Mouse (Mus musculus): ENCODE data around the gene Agbl2.
"Not testable (repeated sequence)": the region's sequence is repeated elsewhere in the genome, so short reads cannot be mapped to it uniquely, and the experiment has no call there.

Gene Agbl2

DNA sequence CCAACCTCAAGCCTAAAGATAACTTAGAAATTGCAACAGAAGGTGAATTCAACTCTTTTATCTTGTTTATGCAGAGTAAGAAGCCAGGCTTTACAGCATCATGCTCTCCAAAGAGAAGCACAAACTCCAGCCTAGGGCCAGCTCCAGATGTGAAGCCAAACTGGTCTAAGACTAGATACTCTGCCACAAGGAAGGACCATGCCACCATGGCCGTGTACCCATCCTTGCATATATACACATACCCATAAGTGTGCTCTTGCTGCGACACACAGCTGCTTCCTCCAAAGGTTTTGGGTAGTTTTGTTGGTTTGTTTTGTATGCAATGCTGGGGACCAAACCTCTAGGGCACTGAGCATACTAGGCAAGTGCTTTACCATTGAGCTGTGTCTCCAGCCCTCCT lies 32.7 kb downstream of the Agbl2 start:
- CTCF ChIA-PET, result no interaction called here

GRCm38 (mm10) chr2:90816144-90816543 lies 33.6 kb downstream of the Agbl2 start:
- CTCF ChIA-PET, result no interaction called here

DNA sequence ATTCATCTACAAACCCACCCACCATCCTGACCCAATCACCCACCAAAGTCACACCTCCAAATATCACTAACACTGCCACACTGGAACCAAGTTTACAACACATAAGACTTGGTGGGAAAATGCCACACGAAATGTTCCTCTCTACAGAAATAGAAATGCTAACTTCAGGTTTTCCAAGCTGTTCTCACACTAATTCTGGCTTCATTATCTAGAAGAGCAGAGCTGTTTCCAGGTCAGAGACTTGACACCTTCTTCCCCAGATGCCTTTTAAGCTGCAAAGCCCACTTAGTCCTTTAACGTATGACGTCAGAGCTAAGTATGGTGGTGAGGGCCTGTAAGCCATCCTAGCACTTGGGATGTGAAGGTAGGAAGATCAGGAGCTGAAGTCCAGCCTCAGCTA lies 36.2 kb downstream of the Agbl2 start:
- CTCF ChIA-PET, result interaction anchor here (0.9 kb wide), 1 partner anchor 12 kb away, joined by 5 read pairs; no protein-coding TSS in a partner anchor

- CTCF ChIA-PET, result interaction anchor here (0.7 kb wide), 1 partner anchor 508 kb away, joined by 4 read pairs; no protein-coding TSS in a partner anchor
Observed at GRCm38 (mm10) chr2:90820894-90821293, 38.4 kb downstream of the Agbl2 start.

DNA sequence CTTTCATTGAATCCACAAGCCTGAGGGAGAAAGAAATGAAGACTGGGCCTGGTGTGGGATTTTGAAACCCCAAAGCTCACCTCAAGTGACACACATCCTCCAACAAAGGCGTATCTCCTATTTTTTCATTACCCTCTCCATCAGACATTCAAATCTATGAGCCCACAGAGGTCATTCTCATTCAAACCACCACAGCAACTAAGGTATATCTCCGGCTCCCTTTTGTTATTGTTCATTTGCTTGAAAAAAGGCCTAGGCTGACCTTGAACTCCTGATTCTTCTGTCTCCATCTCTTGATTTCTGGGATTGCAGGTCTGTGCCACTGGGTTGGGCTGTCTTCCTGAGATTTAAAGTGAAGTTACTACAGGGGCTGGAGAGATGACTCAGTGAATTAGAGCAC lies 40.5 kb downstream of the Agbl2 start:
- CTCF ChIA-PET, result interaction anchor here (0.7 kb wide), 1 partner anchor 63 kb away, joined by 3 read pairs; the partner anchor contains the start of gene C1qtnf4

- CTCF ChIA-PET, result no interaction called here
Observed at GRCm38 (mm10) chr2:90823781-90824180, 41.3 kb downstream of the Agbl2 start.

GRCm38 (mm10) chr2:90824528-90824927 lies 42.0 kb downstream of the Agbl2 start:
- CTCF ChIA-PET, result not testable (repeated sequence)

DNA sequence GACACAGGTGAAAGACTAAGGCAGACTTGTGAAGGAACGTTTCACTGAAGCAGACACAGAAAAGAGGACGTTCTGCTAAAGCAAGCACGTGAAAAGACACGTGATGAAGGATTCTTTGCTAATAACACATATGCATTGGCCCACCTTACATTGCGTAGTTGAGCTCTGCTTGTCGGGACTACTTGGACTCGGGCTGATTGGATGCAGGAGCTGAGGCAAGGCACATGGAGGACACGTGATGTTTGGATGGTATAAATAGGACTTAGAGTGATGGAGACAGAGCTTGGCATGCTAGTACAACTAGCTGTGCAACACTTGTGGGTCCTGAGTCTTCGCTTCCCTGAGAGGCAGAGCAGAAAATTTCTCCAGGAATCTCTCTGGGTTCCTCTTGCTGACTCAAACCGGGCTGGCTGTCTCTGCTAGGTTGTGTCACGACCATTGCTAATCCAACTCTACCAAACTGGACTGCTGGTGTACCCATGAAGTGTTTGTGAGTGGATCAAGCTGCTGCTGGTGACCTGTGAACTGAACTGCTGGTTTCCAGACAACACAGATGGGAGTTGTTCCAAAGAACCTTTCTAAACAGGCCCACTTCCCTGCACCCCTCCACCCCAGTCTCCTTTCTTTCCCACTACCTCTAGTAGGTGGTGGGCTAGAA lies 43.1 kb downstream of the Agbl2 start:
- CTCF ChIA-PET, result no interaction called here

DNA sequence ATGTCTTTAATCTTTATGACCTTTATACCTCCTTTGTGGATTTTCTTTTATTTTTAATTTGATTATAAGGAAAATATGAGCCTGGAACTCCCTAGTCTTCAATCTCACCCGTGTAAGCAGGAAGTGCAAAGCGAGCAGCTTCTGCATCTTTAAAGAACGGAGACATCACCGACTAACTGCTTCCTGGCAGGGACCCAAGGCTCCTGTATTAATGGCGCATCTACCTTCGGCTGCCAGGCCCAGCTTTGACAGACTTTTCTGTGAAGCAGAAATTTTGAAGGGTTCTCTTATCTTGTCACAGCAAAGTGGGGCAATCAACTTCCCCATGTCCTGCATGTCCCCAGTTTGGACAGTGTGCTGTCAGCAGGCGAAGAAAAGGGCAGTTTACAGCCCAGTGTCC lies 46.2 kb downstream of the Agbl2 start:
- CTCF ChIA-PET, result no interaction called here

- CTCF ChIA-PET, result no interaction called here
Observed at GRCm38 (mm10) chr2:90833502-90833901, 51.0 kb downstream of the Agbl2 start.

- CTCF ChIA-PET, result no interaction called here
Observed at GRCm38 (mm10) chr2:90838621-90839020, 56.1 kb downstream of the Agbl2 start.

DNA sequence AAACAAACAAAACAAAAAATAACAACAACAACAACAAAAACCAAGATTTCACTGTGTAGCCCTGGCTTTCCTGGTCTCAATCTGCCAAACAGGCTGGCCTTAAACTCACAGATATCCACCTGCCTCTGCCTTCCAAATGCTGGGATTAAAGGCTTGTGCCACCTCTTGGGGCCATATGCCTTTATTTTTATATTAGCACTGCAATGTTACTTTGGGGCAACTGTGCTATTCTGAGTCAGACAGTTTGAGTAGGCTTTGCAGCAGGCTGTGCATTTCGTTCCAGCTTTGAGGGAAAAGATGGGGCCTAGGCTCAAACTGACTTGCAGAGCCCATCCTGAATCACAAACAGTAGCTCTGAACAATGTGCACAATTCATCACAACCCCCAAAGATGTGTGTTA lies 61.1 kb downstream of the Agbl2 start:
- CTCF ChIA-PET, result no interaction called here

GRCm38 (mm10) chr2:90844262-90844661 lies 61.7 kb downstream of the Agbl2 start:
- CTCF ChIA-PET, result no interaction called here

DNA sequence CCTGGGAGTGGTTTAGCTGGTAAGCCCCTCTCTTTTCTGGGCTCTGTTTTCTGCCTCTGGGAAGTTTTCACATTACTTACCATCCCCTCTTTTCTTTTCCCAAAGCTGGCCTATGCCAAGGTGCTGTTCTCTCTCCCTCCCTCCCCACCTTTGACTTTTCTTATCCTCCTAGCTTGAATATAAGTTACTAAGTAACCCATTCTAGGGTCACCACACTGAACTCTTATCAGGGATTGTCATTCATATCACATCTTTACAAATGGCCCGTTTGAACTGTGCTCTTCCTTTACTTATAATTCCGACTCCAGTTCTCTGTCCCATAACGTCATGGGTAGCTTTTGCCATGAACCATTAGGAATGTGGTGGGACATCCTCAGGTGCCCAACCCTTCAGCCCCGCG lies 62.7 kb downstream of the Agbl2 start:
- CTCF ChIA-PET, result no interaction called here

- CTCF ChIA-PET, result no interaction called here
Observed at GRCm38 (mm10) chr2:90846171-90846570, 63.6 kb downstream of the Agbl2 start.

DNA sequence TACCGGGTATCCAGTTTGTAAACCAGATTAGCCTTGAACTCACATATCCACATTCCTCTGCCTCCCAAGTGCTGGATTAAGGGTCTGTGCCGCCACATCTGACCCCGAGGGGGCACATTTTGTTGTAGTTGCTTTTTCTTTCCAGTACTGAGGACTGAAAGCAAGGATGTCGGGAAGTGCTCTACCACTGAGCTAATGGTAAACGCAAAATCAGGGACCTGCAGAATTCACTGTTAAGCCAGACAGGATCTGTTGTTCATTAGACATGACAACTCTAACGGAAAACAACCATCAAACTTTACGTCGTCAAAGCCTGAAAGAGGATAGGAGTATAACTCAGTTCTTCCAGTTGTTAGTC lies 64.0 kb downstream of the Agbl2 start:
- CTCF ChIA-PET, result no interaction called here

DNA sequence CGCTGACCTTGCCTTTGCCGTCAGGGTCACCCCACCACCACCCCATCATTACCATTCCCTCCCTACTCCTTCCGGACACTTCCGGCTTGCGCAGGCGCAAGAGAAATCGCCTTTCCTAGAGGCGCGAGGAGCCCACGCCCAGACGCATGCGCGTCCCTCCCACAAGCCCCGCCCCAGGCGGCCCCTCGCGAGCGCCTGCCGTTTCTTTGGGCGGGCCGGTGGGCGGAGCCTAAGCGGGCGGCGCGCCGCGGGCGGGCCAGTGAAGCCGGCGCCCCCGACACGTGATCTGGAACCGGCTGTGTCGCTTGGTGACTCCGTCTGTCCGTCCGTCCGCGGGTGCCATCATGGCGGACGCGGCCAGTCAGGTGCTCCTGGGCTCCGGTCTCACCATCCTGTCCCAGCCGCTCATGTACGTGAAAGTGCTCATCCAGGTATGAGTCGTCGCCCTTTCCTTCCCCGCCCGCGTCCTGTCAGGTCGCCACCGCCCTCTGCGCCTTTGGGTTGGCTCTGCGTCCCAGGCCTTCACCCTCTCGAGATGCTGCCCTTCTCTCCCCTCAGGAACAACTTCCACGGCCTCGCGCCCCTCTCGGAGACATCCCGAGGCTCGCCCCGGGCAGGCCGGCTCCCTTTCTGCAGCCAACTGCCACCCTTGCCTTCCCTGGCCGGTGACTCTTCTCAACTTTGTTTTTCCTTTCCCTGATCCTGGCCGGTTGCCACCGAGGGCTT lies 64.6 kb downstream of the Agbl2 start, which contains the start of gene Mtch2:
Gene Mtch2, plus strand, starts transcription at position 201 of the 726 bp plus-strand sequence.
- CTCF ChIA-PET, result no interaction called here

DNA sequence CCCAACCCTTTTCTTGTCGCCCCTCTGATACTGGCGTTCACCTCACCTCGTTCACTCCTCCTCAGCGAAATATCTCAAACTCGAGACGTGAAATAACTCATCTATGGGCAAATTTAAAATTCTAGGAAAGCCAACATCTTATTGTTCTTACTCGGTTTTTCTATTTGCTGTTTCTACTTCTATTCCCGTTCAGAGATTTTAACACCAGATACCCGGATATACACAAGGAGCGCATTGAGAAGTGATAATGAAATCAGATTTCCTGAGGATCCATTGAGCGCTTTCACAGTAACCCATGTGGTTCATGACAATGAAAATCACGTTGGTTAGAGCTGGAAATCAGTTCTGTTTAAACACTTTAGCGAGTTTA lies 65.1 kb downstream of the Agbl2 start:
- CTCF ChIA-PET, result no interaction called here

GRCm38 (mm10) chr2:90848331-90848730 lies 65.8 kb downstream of the Agbl2 start:
- CTCF ChIA-PET, result no interaction called here

- CTCF ChIA-PET, result no interaction called here
Observed at GRCm38 (mm10) chr2:90850401-90850800, 67.9 kb downstream of the Agbl2 start.

- CTCF ChIA-PET, result no interaction called here
Observed at GRCm38 (mm10) chr2:90861486-90861885, 79.0 kb downstream of the Agbl2 start.

DNA sequence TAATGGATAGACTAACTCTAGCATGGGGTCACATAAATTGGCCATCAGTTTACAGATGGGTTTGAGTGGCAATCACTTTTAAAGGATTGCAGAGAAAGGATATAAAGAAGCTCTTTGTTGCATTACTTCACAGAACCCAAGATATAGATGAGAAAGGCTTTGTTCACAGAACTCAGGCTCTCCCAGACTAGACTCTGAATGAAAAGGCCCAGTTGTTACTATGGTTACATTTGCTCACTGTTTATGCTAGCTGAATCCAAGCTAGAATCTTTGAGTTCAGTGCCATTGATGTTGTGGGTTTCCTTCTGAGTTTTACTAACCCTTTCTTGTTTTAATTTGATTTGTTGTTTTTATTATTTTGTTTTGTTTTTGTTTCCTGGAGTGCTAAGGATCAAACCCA lies 81.7 kb downstream of the Agbl2 start:
- CTCF ChIA-PET, result no interaction called here

GRCm38 (mm10) chr2:90866524-90866923 lies 84.0 kb downstream of the Agbl2 start:
- CTCF ChIA-PET, result interaction anchor here (1.3 kb wide), 1 partner anchor 45 kb away, joined by 4 read pairs; no protein-coding TSS in a partner anchor

DNA sequence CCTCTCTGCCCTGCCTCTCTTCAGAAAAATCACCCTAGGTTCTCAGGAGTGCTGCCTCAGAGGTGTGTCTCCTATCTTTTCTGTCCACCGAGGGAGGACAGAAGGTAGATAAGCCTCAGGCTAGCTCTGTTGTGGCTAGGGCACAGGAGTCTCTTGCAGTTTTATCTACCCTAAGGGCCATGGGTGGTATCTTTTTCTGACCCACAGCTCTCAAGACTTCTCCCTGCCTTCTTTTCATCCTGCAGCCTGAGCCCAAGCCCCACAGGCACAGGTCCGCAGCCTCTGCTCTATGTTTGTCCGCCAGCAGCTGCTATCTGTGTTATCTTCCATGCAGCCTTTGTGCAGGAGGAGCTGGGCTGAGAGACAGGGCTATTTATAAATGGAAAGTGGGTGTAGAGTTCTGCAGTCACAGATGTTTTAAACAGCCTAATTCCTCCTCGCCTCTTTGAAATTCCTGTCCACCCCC lies 87.6 kb downstream of the Agbl2 start:
- CTCF ChIA-PET, result no interaction called here

Data from spleen, embryonic (tissue).